Mouse (Mus musculus): Measurements from ENCODE around the gene Nufip2. TPM values are rescaled to one million over a fixed set of nuclear protein-coding genes. Genes with fewer than 3 reads are reported as not detected.

The Nufip2 gene
- polyA plus RNA-seq (2017; shearing (Covaris generic)) = 86.8 TPM

DNA sequence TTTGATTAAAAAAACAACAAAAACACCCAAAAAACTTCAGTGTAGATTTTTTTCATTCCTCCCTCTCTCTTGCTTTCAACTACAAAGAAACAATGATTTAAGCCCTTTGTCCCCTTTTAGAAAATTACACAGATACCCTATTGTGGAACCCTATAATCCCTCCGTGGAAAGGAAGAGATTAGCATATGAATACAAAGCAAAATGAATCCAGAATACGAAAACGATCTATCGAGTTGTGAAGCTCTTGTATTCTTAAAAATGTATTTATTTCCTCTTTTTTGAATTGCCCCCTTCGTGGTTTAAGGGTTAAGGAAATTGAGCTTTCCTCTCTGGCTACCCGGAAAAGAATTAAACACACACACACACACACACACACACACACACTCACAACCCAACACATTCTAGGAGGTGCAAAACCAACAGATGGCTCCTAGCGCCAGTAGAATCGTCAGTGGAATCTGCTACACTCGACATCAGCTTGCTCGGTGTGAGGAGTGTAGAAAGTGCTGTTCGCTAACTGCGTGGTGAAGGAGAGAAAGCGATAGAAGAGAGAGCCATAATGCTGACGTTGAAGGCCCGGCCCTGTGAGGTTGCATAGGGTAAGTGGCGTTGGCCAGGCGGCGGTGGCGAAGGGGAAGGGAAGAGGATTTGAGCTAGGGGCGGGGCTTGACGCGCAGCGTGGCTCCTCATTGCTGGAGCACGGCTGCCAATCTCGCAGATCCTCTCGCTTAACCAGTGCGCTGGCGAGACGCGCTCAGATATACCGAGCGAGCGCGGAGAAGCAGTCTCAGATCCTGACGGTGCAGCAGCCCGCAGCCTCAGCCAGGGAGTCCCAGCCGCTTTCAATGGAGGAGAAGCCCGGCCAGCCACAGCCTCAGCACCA lies at the start of gene Nufip2:
Gene Nufip2, plus strand, starts transcription at position 773 of the 883 bp plus-strand sequence.

DNA sequence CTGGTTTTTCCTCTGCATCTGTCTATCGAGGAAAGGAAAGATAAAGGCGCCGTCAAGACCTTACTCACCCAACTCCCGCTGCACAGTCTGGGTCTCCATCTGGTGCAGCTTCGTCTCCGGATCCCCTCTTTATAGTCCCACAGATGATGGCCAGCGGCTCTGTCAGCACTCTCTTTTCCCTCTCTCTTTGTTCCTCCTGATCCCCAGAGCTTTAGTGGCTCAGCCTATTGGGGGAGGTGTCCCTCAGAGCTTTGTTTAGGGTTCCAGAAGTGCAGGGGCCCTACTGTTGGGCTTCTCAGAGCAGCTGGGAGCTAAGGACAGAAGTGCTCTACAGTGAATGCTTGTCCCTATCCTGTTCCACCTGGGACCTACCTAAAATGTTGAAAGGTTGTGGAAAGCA lies 39.2 kb downstream of the Nufip2 start, which contains the start of gene Cryba1:
Gene Cryba1, minus strand, starts transcription at position 101 of the 400 bp plus-strand sequence.

DNA sequence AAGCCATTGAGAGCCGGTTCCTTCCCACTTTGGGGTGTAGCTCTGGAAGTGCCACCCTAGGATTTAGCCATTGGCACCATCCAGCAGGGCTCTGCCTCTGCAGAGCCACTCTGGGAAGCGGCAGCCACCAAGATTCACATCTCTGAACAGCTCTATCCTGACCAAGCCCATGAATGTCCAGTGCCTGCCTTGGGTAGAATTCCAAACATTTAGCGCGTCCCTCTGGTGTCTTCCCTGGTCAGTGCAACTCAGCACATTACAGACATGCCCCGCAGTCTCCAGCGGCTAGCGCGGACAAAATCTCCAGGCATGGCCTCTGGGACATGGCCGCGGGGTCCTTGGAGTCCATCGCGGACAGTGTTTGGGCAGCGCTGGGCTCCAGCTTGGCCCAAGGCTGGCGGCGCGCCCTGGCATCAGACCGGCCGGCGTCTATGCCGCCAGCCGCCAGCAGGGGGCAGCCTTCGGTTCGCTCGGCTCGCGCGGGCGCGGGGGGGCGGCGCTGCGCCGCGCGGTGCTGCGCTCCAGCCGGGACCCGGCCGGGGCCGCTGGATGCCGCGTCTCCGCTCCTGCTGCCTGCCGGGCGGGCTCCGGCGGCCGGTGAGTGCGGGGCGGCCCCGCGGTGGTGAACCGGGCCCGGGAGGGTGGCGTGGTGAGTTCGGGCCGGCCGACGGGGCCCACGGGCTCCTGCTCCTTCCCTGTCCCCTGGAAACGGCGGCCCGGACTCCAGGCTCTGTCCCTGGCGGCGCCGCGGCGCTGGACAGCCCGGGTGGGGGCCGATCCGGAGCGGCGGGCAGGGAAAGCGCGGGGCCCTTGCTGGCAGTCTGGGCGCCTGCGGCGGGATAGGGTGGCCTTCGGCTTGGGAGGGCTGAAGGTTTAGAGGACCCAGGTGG lies 77.1 kb downstream of the Nufip2 start, which contains the start of gene Myo18a:
Gene Myo18a, plus strand, starts transcription at position 464 of the 890 bp plus-strand sequence.

GRCm38 (mm10) chr11:77787707-77788106 lies 101.8 kb downstream of the Nufip2 start, which contains the start of gene Gm10277:
TSS of gene Gm10277 (minus strand) at chr11:77787747.

Other genes starting within 250 kb of the Nufip2 start
- 0.14 TPM for gene Coro6, start 223.7 kb upstream of the Nufip2 start, polyA plus RNA-seq (2017; shearing (Covaris generic))
- gene Ankrd13b, start 196.5 kb upstream of the Nufip2 start, polyA plus RNA-seq (2017; shearing (Covaris generic)) = 3.9 TPM
- 39.8 TPM for gene Git1, start 192.6 kb upstream of the Nufip2 start, polyA plus RNA-seq (2017; shearing (Covaris generic))
- 3.1 TPM for gene Abhd15, start 171.0 kb upstream of the Nufip2 start, polyA plus RNA-seq (2017; shearing (Covaris generic))
- gene Trp53i13, start 170.2 kb upstream of the Nufip2 start, polyA plus RNA-seq (2017; shearing (Covaris generic)) = 26.4 TPM
- 0.24 TPM for gene Gm10392, start 167.0 kb upstream of the Nufip2 start, polyA plus RNA-seq (2017; shearing (Covaris generic))
- gene Taok1, start 78.3 kb upstream of the Nufip2 start, polyA plus RNA-seq (2017; shearing (Covaris generic)) = 9.8 TPM
- 0.36 TPM for gene Cryba1, start 39.1 kb downstream of the Nufip2 start, polyA plus RNA-seq (2017; shearing (Covaris generic))
- 40.8 TPM for gene Myo18a, start 77.1 kb downstream of the Nufip2 start, polyA plus RNA-seq (2017; shearing (Covaris generic))
- gene Gm10277, start 101.6 kb downstream of the Nufip2 start, polyA plus RNA-seq (2017; shearing (Covaris generic)) = 0.32 TPM
- 1.2 TPM for gene Pipox, start 207.9 kb downstream of the Nufip2 start, polyA plus RNA-seq (2017; shearing (Covaris generic))
- not detected for gene Sez6, start 244.6 kb downstream of the Nufip2 start, polyA plus RNA-seq (2017; shearing (Covaris generic))

All from effector memory CD4-positive, alpha-beta T cell, adult 5 months (primary cell).